Mouse (Mus musculus) small intestine, adult 2 months (tissue): ENCODE data around the gene Osbpl3. TPM values are rescaled to one million over a fixed set of nuclear protein-coding genes. Genes with fewer than 3 reads are reported as not detected.

Experiments
- H3K27ac ChIP-seq: fragments of 200-500 bp; 2 replicates; pipeline ENCODE4 v1.5.1; 2012; ENCODE audit warnings: low read depth, low read length, control low read depth, inconsistent platforms; ENCODE audit not compliant: insufficient read depth
- H3K27me3 ChIP-seq: fragments of 200-500 bp; 2 replicates; pipeline ENCODE4 v1.6.1; 2012; ENCODE audit warnings: mild to moderate bottlenecking, moderate library complexity, low read length, inconsistent platforms; ENCODE audit not compliant: control insufficient read depth, insufficient read depth
- H3K36me3 ChIP-seq: fragments of 200-500 bp; 2 replicates; pipeline ENCODE4 v1.6.1; 2012; ENCODE audit warnings: mild to moderate bottlenecking, low read length, control low read depth, inconsistent platforms; ENCODE audit not compliant: control insufficient read depth, insufficient read depth
- H3K4me1 ChIP-seq: fragments of 200-500 bp; 2 replicates; pipeline ENCODE4 v1.6.1; 2012; ENCODE audit warnings: low read length, inconsistent platforms, mixed read lengths; ENCODE audit not compliant: control insufficient read depth, insufficient read depth, insufficient read length
- H3K4me3 ChIP-seq: fragments of 200-500 bp; 2 replicates; pipeline ENCODE4 v1.5.1; 2012; ENCODE audit warnings: low read depth, mild to moderate bottlenecking, control low read depth, inconsistent platforms, low read length, moderate library complexity
- CTCF ChIP-seq: fragments of 200-500 bp; IDR thresholded peaks from 2 replicates; pipeline ENCODE4 v1.5.1; 2012; ENCODE audit warnings: low read depth, mild to moderate bottlenecking, control low read depth, inconsistent platforms, low read length, moderate library complexity, mixed read lengths; ENCODE audit not compliant: insufficient replicate concordance, insufficient read length; ENCODE audit errors: extremely low read depth
- POLR2A ChIP-seq: fragments of 200-500 bp; IDR thresholded peaks from 2 replicates; pipeline ENCODE4 v1.6.1; 2012; ENCODE audit warnings: low read depth, mild to moderate bottlenecking, control low read depth, inconsistent platforms, low read length, moderate library complexity
- WGBS: fragments of 180-500 bp; shearing (Covaris S2); methylation state at CpG from one replicate; pipeline ENCODE4 v1.1.7; 2018; 5-methylcytosine and 5-hydroxymethylcytosine counted together
- polyA plus RNA-seq: library from polyadenylated mRNA; depleted of rRNA; stranded (reverse); fragments of >200 nt; gene quantifications from 2 replicates; pipeline ENCODE4 v1.2.3, GENCODE M21; 2012

The Osbpl3 gene
- polyA plus RNA-seq, 1 experiment, result 13.9 TPM

DNA sequence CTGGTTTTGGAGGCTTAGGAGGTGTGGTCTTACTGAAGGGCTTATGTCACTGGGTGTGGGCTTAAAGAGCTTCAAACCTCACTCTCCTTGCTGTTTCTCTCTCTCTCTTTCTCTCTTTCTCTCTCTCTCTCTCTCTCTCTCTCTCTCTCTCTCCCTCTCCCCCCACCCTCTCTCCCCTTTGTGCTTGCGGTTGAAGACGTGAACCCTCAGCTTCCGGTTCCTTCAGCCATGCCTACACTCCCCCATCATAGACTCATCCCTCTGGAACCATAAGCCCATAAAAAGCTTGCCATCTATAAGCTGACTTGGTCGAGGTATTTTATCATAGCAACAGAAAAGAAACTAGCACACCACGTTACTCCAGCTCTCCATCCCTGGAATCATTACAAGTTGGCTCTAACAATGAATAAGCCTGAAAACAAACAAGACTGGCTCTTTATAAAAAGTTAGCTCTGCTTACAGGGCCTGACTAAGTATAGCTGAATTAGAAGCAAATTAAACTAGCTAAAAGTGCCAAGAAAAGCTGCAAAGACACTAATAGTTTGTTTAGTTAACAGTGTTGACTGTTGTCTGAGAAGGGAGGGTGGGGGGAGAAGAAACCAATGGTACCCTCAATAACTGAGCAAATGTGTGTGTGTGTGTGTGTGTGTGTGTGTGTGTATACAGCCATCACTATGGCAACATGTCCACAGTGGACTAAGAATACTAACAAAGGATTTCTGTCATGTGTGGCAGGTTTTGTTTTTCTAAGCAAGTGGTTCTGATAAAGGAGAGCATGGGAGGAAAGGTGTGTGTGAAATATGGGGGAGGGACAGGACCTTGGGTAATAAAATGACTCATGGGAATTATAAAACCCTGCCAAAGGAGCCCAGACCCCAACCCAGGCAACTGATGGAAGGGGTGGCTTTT, 83.2 kb downstream of the Osbpl3 start:
- H3K4me3 ChIP-seq, result no peak overlapping the region
- peaks cover 18% of the 10 kb centered on the region for H3K36me3 ChIP-seq
- H3K27me3 ChIP-seq, result no peaks in the 10 kb centered on the region
- H3K27ac ChIP-seq, result peak overlapping the region; percentile 89
- H3K4me1 ChIP-seq, result peaks cover 29% of the 10 kb centered on the region
- 19% methylated on average over 5 of the region's 5 CpGs for WGBS
- no peak for TF ChIP-seq CTCF

DNA sequence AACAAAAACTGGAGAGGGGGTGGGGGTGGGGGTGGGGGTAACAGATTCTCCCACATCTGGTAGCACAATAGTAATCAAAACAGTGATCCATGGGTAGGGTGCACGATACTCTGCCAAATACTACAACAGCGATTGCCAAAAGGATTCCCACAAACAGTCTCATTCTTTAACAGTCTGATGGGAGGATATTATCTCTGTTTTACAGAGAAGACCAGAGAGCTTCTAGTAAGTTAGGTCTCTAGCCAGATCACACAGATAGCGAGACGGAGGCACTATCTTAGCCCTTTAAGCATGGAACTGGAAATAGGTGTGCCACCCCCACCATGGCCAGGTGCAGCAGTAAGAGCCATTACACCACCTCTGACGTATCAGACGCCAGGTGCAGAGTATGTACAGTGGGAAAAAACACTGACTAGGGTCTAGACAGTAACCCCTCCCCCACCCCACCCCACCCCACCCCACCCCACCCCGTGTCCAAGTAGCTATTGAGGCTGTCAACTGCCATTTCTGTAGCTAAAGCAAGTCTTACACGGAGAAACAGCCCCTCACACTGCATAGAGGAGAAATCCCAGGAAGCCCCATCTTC, 84.4 kb downstream of the Osbpl3 start:
- Histone ChIP-seq H3K27me3 (no peaks in the 10 kb centered on the region), H3K27ac (peak overlapping the region; percentile 64; the same call in 1 of the 2 replicates), H3K4me1 (peaks cover 24% of the 10 kb centered on the region), H3K4me3 (no peak overlapping the region), H3K36me3 (peaks cover 20% of the 10 kb centered on the region)
- 30% methylated on average over 8 of the region's 8 CpGs for WGBS
- no peak for TF ChIP-seq POLR2A
- no peak for TF ChIP-seq CTCF

DNA sequence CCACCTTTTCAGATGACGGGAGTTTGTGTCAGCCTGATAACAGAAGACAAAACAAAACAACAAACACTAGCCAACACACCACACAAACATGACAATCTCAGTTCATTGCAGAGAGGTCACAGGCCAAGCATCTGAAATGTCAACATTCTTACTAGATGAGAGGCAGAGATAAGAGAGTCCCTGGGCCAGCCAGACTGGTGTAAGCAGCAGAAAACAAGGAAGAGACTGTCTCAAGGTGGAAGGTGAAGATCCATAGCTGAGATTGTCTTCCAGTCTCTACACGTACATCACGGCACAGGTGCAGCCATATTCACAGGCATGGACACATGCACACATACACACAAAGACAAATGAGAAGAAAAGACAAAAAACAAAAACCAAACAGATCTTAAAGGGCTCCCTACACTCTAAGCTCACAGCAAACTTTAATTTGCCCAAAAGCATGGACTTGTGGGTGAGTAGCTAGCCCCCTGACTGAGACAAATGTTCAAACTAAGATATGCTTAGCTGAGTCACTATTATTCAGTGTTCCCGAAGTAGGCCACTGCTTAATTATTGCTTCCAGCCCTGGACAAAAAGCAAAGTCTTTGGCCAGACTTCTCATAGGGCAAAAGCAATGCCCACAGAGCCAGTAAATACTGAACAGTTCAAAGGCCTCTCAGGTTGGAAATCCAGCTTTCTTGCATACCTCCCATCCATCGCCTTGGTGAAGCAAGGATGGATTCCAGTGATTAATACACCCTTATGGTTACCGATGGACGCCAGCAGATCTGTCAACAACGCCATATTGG, 87.3 kb downstream of the Osbpl3 start:
- H3K4me3 ChIP-seq, result no peak overlapping the region
- peaks cover 29% of the 10 kb centered on the region for H3K4me1 ChIP-seq
- peaks cover 20% of the 10 kb centered on the region for H3K36me3 ChIP-seq
- TF ChIP-seq POLR2A, result no peak
- peak overlapping the region; percentile 5; the same call in 1 of the 2 replicates for H3K27ac ChIP-seq
- 90% methylated on average over 8 of the region's 8 CpGs for WGBS
- no peaks in the 10 kb centered on the region for H3K27me3 ChIP-seq

DNA sequence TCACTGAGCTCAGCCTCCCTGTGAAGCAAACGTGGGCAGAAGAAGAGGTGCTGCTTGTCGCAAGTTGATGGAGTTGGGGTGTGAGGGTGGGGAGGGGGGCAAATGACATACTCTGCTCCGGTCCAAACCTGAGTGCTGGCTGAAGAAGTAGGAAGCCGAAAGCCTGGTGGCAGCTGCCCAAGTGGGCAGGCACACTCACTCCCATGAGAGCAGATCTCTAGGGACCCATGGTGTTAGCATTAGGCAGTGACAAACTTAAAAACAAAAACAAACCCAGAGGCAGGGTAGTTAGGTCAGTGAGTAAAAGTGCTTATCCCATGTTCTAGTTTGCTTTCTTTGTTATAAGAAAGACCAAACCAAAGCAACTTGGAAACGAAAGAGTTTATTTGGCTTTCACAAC, 88.2 kb downstream of the Osbpl3 start:
- H3K27me3 ChIP-seq, result no peaks in the 10 kb centered on the region
- no peak overlapping the region for H3K27ac ChIP-seq
- no peak overlapping the region for H3K4me3 ChIP-seq
- WGBS, result 87% methylated on average over 5 of the region's 5 CpGs
- TF ChIP-seq POLR2A (no peak), CTCF (no peak)
- H3K36me3 ChIP-seq, result peaks cover 20% of the 10 kb centered on the region
- peaks cover 25% of the 10 kb centered on the region for H3K4me1 ChIP-seq

DNA sequence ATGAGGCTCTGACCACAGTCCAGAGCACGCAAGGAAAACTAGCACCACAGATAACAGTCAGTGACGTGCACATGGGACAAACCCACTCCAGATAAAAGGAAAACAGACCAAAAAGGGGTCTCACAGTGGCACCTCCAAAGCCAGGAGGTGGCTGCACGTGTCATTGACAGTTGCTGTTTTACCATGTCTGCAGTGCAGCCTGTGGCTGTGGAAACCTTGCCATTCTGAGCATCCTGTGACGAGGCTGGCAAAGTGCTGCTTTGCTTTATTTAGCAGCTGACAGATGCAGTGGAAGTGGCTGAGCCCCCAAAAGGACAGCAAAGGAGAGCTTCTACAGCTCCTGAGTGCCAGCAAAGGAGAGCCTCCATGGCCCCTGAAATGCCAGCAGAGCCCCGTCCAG, 89.3 kb downstream of the Osbpl3 start:
- 80% methylated on average over 5 of the region's 5 CpGs for WGBS
- Histone ChIP-seq H3K27me3 (no peaks in the 10 kb centered on the region), H3K4me1 (peaks cover 22% of the 10 kb centered on the region; the same call in 1 of the 2 replicates), H3K36me3 (peaks cover 20% of the 10 kb centered on the region), H3K4me3 (no peak overlapping the region), H3K27ac (0 out of 2 replicates have a peak overlapping the region, but pooled peaks have one; percentile 24)
- no peak for TF ChIP-seq CTCF
- no peak for TF ChIP-seq POLR2A

DNA sequence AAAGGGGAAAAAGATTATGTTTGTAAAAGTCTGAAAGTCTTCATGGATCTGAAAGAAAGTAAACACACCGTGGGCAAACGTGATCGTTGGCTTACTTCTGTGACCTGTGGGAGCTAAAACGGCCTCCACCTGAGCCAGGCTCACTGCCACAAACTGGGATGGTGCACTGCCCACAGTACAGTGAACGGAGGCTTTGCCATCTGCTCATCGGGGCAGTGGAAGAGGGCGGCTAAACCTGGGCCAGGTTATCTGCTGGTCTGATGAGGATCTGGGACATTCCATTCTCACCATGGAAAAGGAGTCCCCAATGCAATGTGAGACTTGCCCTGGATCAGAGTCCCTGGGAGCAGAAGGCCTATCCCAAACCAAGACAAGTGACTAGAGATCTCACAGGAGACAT, 89.7 kb downstream of the Osbpl3 start:
- peak overlapping the region; percentile 5; the same call in 1 of the 2 replicates for H3K27ac ChIP-seq
- H3K36me3 ChIP-seq, result peaks cover 20% of the 10 kb centered on the region
- 62% methylated on average over 7 of the region's 7 CpGs for WGBS
- H3K27me3 ChIP-seq, result no peaks in the 10 kb centered on the region
- H3K4me1 ChIP-seq, result peaks cover 20% of the 10 kb centered on the region; the same call in 1 of the 2 replicates
- no peak overlapping the region for H3K4me3 ChIP-seq
- TF ChIP-seq POLR2A, result no peak
- no peak for TF ChIP-seq CTCF
